ENCODE assay signal across 13 mouse cellular contexts in genomic region chr2:157128072-157128471, GRCm38 (mm10). TPM values are rescaled to one million over a fixed set of nuclear protein-coding genes. Genes with fewer than 3 reads are reported as not detected.
DNase-seq lines count a peak whose midpoint lies in the region; ATAC-seq and TF ChIP-seq lines count a peak whose summit lies in the region.
"Had no signal": no experiment of that assay in that cellular context is flagged by ENCODE, and none has a peak within 500 bp of the region (broad histone marks: within the 10 kb centered on the region; RNA-seq: fewer than 3 reads in every experiment).

No protein-coding gene starts in this region.

- peak; percentile 46 for DNase-seq in lung, embryonic 14.5 days
- no peak for DNase-seq in lung, postnatal 36 days
- DNase-seq in NIH3T3 (ENCODE audit: low read depth): peak; percentile 42
- peak; percentile 28 to 44 for DNase-seq in lung, postnatal 4 days
- no peak for DNase-seq in testis, postnatal 10 days (ENCODE audit: low spot score)
- DNase-seq in cerebellum, adult 9-11 months: no peak

- H3K9ac ChIP-seq in intestine, postnatal 0 days (ENCODE audit: low read depth, low read length): no peak overlapping the region
- no peak overlapping the region for H3K9ac ChIP-seq in intestine, embryonic 16.5 days (ENCODE audit: low read depth, low read length)
- H3K9ac ChIP-seq in lung, embryonic 14.5 days: no peak overlapping the region

- peak overlapping the region; percentile 46 for H3K27ac ChIP-seq in intestine, postnatal 0 days (ENCODE audit: low read depth, low read length)
- H3K27ac ChIP-seq in intestine, embryonic 16.5 days (ENCODE audit: low read length): no peak overlapping the region
- H3K27ac ChIP-seq in lung, embryonic 14.5 days (ENCODE audit: low read depth): no peak overlapping the region

- no peaks in the 10 kb centered on the region for H3K27me3 ChIP-seq in intestine, postnatal 0 days (replicated peaks; ENCODE audit: control insufficient read depth, insufficient read depth, low read length)
- no peaks in the 10 kb centered on the region for H3K27me3 ChIP-seq in intestine, embryonic 16.5 days (replicated peaks; ENCODE audit: control insufficient read depth, insufficient read depth, low read length)
- no peaks in the 10 kb centered on the region for H3K27me3 ChIP-seq in lung, embryonic 14.5 days (ENCODE audit: insufficient read depth, low read length)

- H3K9me3 ChIP-seq in intestine, postnatal 0 days (ENCODE audit: control insufficient read depth): no peaks in the 10 kb centered on the region
- no peaks in the 10 kb centered on the region for H3K9me3 ChIP-seq in intestine, embryonic 16.5 days (ENCODE audit: control insufficient read depth, low read length)
- no peaks in the 10 kb centered on the region for H3K9me3 ChIP-seq in lung, embryonic 14.5 days (ENCODE audit: low read depth, low read length)
- H3K9me3 ChIP-seq: G1E had no signal

- H3K4me1 ChIP-seq in intestine, postnatal 0 days (replicated peaks; ENCODE audit: control insufficient read depth, insufficient read depth, low read length): peaks cover 11% of the 10 kb centered on the region; the same call in 1 of the 2 replicates
- H3K4me1 ChIP-seq in intestine, embryonic 16.5 days (ENCODE audit: control insufficient read depth, insufficient read depth, low read length): peaks cover 6% of the 10 kb centered on the region; the same call in 1 of the 2 replicates
- H3K4me1 ChIP-seq in lung, embryonic 14.5 days (ENCODE audit: insufficient read depth): no peaks in the 10 kb centered on the region

- no peak for ATAC-seq in intestine, postnatal 0 days
- no peak for ATAC-seq in intestine, embryonic 16.5 days
- ATAC-seq in lung, embryonic 14.5 days (ENCODE audit: insufficient read depth): no peak
- ATAC-seq: forebrain, embryonic 16.5 days; hindbrain, embryonic 16.5 days had no signal

- 60% methylated on average over 4 of the region's 4 CpGs for WGBS in intestine, postnatal 0 days
- WGBS in intestine, embryonic 16.5 days: 48% methylated on average over 4 of the region's 4 CpGs
- WGBS in lung, embryonic 14.5 days: 47% methylated on average over 4 of the region's 4 CpGs

- peak; percentile 62 for TF ChIP-seq CTCF in intestine, postnatal 0 days (IDR thresholded peaks at IDR 0.05; ENCODE audit: low read depth)
- peak; percentile 32 for TF ChIP-seq CTCF in lung, embryonic 14.5 days (IDR thresholded peaks at IDR 0.05; ENCODE audit: low read depth)

- H3K4me2 ChIP-seq in intestine, postnatal 0 days (replicated peaks; ENCODE audit: low read depth): no peak overlapping the region
- no peak overlapping the region for H3K4me2 ChIP-seq in intestine, embryonic 16.5 days (ENCODE audit: low read depth, low read length)
- no peak overlapping the region for H3K4me2 ChIP-seq in lung, embryonic 14.5 days

- H3K36me3 ChIP-seq in intestine, postnatal 0 days (ENCODE audit: control insufficient read depth, insufficient read depth): peaks cover 15% of the 10 kb centered on the region
- no peaks in the 10 kb centered on the region for H3K36me3 ChIP-seq in intestine, embryonic 16.5 days (ENCODE audit: control insufficient read depth, insufficient read depth, low read length)
- peaks cover 28% of the 10 kb centered on the region for H3K36me3 ChIP-seq in lung, embryonic 14.5 days (ENCODE audit: insufficient read depth)

- no peak overlapping the region for H3K4me3 ChIP-seq in intestine, postnatal 0 days (ENCODE audit: low read depth, low read length)
- H3K4me3 ChIP-seq in intestine, embryonic 16.5 days (ENCODE audit: low read length): no peak overlapping the region
- H3K4me3 ChIP-seq in lung, embryonic 14.5 days (ENCODE audit: low read depth, low read length): no peak overlapping the region

RNA-seq across cellular contexts. Expression of gene Samhd1, which starts 7.0 kb away (rescaled TPM):
- 29.4 and 33.7 TPM in 2 replicates for polyA plus RNA-seq in intestine, postnatal 0 days (2015; fragmentation: Nextera tagmentation; extraction: Ambion mirVana)
- polyA plus RNA-seq in intestine, embryonic 16.5 days (2015; fragmentation: Nextera tagmentation; extraction: Ambion mirVana): 22.0 and 22.3 TPM in 2 replicates
- 36.2 and 37.0 TPM in 2 replicates for polyA plus RNA-seq in lung, embryonic 14.5 days (2014; fragmentation: Nextera tagmentation; extraction: Ambion mirVana)

RNA-seq across cellular contexts. Expression of gene Tldc2, which starts 41.2 kb away (rescaled TPM):
- polyA plus RNA-seq in intestine, postnatal 0 days (2015; fragmentation: Nextera tagmentation; extraction: Ambion mirVana): not detected in 2 replicates
- not detected in 2 replicates for polyA plus RNA-seq in intestine, embryonic 16.5 days (2015; fragmentation: Nextera tagmentation; extraction: Ambion mirVana)
- polyA plus RNA-seq in lung, embryonic 14.5 days (2014; fragmentation: Nextera tagmentation; extraction: Ambion mirVana): not detected in 2 replicates
- polyA plus RNA-seq: forebrain, embryonic 16.5 days; G1E; hindbrain, embryonic 16.5 days; lung, embryonic 16.5 days; testis, adult 2 months had no signal

RNA-seq across cellular contexts. Expression of gene Soga1, which starts 49.0 kb away (rescaled TPM):
- 0.90 TPM in 2 replicates for polyA plus RNA-seq in intestine, postnatal 0 days (2015; fragmentation: Nextera tagmentation; extraction: Ambion mirVana)
- 1.2 and 1.3 TPM in 2 replicates for polyA plus RNA-seq in intestine, embryonic 16.5 days (2015; fragmentation: Nextera tagmentation; extraction: Ambion mirVana)
- 8.6 and 8.9 TPM in 2 replicates for polyA plus RNA-seq in lung, embryonic 14.5 days (2014; fragmentation: Nextera tagmentation; extraction: Ambion mirVana)

Comparison
In these comparisons a context has a peak if more than half of its experiments do, and no peak if none do; other contexts are left out.
1. DNase-seq: peak in lung, embryonic 14.5 days (single experiment), NIH3T3 (single experiment) and lung, postnatal 4 days (2 of 2); none in lung, postnatal 36 days (single experiment), testis, postnatal 10 days (single experiment) and cerebellum, adult 9-11 months (single experiment).